Mouse (Mus musculus) heart, adult 8-10 months (tissue): Measurements from ENCODE around the gene Zfp94. TPM values are rescaled to one million over a fixed set of nuclear protein-coding genes. Genes with fewer than 3 reads are reported as not detected.
A peak's percentile ranks its signal among the peaks of the same experiment; 100 is the strongest.

Experiments
- DNase-seq: peaks from one replicate; pipeline ENCODE4 v3.0.0; 2022; ENCODE audit warnings: low spot score
- total RNA-seq, 4 experiments: library from RNA; stranded (reverse); gene quantifications; 2 replicates each; pipeline ENCODE4 v1.2.4; 2022

Zfp94 gene
- 1 to 10 TPM; 1.1 to 2.8 (median 2.1) TPM for total RNA-seq

DNA sequence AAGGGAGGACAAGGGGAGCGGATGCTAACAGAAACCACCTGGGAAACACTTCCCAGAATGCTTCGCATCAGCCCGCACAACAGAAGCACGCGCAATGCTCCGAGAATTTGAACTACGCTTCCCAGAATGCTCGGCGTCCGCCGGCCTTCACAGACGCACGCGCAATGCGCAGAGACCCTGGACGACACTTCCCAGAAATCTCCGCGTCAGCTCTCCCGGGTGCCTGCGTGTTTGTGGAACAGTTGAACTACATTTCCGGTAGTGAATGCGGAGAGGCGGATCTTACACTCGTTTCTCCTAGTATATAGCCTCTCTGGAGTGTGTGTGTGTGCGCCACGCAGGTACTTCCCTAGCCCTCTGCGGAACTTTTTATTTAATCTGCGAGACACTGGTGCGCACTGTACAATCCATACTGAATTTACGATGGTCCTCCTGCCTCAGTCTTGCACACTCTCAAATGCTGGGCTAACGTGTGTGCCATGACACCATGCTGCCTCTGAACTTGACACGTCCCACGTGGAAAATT, at the start of gene Zfp94:
Gene Zfp94 (minus strand): TSS at position 100 of the 526 bp plus-strand sequence.
- DNase-seq = peak; percentile 98

DNA sequence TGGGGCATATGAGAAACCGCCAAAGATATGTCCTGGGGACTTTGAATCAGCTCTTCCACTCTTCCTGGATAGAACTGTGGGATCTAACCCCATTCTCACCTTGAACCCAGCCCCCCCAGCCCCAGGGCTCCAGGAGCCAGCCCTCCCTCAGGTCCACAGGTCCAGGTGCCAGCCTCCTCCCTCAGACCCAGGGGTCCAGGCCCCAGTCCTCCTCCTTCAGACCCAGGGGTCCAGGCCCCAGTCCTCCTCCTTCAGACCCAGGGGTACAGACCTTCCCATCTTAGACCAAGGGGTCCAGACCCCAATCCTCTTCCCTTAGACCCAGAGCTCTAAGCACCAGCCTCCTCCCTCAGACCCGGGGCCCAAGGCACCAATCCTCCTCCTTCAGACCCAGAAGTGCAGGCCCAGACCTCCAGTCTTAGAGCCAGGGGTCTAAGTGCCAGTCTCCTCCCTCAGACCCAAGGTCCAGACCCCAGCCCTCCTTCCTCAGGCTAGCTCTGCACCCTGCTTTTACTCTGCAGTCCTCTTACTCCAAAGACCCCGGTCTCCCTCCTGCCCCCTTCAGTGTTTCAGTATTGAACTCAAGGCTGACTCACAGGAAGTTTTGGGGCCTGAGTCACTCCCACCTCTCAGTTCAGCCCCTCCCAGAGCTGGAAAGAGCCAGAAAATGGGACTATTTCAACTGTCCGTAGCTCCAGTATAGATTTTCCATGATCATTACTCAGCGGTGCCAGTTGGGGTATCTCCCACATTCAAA, 49.0 kb upstream of the Zfp94 start:
- no peak for DNase-seq

DNA sequence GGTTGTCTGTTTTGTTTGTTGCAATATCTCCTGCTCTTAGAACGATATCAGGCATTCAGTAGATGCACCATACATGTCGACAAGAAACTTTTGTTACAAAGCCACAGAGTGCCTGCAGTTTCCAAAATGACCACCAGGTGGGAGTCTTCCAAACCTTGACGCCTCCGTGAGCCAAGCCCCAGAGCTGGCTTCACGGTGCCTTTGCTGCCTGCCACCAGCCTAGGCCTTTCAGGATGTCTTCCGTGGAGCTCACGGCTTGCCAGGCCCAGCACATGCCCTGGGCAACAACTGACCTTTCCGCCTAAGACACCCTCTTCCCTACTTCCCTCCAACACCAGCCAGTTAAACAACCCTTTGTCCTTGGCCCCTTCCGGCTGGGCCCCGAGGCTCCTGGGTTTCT, 48.4 kb upstream of the Zfp94 start:
- DNase-seq = peak; percentile 80

DNA sequence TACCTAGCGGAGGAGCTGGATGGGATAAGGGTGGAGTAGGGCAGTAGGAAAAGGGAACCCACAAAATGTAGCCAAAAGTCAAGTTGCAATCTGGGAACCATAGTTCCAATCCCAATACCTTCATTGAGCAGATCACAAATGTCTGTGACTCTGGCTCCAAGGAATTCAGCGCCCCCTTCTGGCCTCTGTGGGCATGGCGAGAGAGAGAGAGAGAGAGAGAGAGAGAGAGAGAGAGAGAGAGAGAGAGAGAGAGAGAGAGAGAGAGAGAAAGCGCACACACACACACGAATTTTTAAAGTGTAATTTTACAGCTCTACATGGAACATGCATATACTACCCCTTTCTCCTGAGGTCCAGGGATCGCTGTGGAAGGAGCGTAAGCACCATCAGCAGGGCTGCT, 46.8 kb upstream of the Zfp94 start:
- no peak for DNase-seq

DNA sequence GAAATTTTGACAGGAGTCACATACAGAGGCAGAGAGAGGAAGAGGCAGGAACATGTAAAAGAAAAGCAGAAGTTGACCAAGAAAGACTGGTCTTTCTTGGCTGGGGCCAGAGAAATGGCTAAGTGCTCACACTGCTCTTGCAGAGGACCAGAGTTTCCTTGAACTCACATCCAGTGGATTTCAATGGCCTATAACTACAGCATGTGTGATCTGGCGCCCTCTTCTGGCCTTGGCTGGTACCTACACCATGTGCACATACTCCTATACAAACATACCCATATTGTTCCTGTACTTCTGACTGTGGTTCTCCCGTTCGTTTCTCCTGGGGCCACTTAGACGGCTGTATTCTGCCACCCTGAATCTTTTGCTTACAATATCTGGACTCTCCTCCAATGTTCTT, 44.5 kb upstream of the Zfp94 start:
- DNase-seq = no peak

DNA sequence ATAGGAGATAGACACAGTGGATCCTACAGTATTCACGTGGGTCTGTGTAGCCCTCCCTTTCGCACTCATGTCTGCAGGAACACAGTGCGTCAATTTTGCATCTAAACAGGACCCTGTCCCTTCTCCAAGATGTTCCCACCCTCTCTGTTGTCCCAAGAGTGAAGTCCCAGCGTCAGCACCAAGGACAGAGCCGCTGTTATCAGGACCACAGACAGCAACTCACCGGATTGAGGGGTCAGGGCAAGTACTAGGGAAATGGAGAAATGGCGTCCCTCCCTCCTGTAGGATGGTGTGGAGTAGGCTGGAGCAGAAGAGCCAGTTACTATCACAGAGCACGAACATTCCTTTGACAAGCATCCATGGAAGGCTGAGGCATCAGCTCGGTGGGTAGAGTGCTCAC, 42.8 kb upstream of the Zfp94 start:
- DNase-seq = no peak

DNA sequence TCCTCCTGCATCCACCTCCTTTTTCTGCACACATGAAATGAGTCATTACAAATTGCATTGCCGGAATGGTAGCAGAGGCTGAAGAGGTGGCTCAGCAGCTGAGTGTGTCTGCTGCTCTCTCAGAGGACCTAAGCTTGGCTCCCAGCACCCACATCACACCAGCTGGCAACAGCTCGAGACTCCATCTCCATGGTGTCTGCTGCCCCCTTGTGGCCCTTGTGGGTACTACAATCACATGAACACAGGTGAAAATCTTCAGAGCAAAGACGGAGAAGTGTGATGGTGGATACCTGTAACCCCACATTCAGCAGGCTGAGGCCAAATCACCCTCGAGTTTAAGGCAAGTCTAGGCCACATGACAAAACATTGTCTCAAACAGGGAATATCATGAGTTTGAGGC, 41.4 kb upstream of the Zfp94 start:
- no peak for DNase-seq

DNA sequence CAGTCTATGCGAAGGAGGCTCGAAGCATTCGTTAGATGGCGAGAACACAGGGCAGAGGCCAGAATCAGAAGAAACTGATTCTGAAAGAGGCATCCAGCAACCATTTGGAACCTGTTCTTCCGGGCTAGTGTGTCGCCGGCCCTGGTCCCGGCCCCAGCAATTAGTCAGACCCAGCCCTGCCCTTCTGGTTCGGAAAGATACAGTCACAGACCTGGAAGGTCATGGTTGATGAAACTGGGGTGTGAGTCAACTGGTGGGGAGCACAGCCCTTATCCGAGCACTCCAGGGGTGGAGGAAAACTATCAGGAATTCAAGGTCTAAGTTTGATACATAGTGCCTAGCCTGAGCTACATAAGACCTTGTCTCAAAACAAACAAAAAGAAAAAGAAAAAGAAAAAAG, 39.6 kb upstream of the Zfp94 start:
- DNase-seq = no peak

DNA sequence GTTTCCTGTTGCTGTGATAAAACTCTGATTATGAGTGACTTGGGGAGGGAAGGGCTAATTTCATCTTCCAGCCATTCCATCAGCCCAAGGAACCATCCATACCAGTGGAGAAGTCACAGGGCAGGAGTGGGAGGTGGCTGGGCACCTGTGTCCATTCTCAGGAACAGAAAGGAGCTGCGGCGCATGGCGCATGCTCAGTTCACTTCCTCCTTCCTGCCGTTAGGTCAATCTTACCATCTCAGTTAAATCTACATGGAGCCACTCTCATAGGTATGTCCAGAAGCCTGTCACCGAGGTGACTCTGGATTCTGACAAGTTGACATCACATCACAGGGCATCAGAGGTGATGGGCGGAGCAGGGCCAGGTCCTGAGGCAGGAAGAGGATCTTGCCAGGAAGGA, 39.2 kb upstream of the Zfp94 start:
- no peak for DNase-seq

DNA sequence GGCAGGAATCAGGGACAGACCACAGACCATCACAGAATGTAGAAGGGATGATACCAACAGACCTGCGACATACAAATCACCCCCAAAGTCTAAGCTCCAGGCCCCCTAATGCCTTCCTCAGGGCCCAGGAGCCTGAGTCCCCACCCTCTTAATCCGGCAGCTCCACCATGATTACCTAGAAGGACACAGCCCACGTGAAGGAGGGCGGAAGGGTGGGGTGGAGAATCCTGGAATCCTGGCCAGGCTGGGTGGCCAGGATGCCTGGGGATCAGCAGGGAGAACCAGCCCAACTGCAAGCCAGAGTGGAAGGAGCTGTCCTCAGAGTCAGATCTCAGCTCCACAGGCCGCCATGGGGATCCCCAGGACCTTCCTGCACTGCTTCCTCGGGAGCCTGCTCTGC, 32.4 kb upstream of the Zfp94 start, which contains the start of gene Lypd5:
Gene Lypd5 (plus strand): TSS at position 301 of the 400 bp plus-strand sequence.
- no peak for DNase-seq

DNA sequence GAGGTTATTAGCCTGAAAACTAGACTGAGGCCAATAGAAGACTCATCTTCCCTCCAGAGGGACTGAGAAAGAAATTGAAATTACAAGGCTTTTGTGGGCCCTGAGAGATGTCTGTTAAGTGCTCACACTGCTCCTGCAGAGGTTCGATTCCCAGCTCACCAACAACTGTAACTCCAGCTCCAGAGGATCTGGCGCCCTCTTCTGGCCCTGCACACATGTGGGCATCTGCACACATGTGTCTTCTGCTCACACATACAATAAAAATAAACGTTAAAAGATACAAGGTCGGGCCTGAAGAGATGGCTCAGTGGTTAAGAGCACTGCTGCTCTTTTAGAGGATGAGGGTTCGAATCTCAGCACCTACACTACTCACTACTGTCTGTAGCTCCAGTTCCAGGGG, 30.0 kb upstream of the Zfp94 start:
- DNase-seq = no peak

DNA sequence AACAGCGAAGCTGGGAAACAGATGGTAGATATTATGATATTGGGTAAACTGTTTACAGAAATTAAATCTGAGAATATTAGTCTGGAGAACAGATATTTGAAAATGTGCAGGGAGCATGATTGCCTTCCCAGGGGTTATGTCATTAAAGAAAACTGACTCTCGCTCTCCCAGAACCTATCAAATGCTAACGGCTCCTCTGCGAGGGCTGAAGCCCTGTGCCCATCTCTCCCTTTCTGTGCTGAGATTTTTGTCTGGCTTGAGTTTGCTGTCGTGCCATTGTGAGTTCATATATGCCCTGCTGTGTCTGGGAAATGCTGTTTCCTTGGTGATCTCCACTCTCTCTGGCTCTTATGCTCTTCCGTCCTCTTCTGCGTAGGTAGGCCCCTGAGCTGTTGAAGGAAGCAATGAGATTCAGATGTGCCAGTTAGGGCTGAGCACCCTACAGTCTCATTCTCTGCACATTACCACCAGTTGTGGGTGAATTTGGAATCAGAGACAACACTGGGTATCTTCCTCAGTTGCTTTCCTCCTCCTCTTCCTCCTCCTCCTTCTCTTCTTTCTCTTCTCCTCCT, 27.3 kb upstream of the Zfp94 start:
- no peak for DNase-seq

DNA sequence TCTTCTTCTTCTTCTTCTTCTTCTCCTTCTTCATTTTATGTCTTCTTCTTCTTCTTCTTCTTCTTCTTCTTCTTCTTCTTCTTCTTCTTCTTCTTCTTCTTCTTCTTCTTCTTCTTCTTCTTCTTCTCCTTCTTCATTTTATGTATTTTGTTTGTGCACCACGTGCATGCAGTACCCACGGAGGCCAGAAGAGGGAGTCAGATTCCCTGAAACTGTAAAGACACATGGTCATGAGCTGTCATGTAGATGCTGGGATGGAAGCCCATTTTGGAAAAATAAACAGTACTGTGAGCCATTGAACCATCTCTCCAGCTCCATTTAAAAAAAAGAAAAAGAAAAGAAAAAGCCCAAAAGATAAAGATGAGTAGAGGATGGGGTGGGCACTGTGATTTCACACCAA, 21.8 kb upstream of the Zfp94 start:
- DNase-seq = no peak

DNA sequence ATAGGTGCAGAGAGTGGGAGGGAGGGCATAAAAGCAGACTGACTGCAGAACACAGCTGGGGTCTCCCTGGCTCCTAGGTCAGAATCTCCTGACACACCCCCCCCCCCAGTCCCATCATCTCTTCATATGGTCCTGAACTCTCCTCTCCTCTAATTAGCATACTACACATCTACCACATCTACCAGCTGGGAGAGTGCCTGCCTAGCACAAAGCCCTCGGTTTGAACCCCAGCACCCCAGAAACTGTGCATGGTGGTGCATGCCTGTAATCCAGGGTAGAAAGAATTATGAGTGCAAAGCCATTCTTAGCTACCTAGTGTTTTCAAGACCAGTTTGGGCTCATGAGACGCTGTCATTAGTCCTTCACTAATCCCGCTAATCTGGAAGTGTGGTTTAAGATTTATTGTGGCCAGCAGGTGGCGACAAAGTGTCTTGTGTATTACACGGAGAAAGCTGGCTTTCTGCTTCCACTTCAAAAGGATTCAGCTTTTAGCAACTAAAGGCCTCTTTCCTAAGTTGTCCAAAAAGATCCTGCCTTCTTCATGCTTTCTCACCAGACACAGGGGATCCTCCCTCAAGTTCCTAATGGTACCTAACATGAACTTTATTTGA, 19.3 kb upstream of the Zfp94 start:
- peak; percentile 42 for DNase-seq

DNA sequence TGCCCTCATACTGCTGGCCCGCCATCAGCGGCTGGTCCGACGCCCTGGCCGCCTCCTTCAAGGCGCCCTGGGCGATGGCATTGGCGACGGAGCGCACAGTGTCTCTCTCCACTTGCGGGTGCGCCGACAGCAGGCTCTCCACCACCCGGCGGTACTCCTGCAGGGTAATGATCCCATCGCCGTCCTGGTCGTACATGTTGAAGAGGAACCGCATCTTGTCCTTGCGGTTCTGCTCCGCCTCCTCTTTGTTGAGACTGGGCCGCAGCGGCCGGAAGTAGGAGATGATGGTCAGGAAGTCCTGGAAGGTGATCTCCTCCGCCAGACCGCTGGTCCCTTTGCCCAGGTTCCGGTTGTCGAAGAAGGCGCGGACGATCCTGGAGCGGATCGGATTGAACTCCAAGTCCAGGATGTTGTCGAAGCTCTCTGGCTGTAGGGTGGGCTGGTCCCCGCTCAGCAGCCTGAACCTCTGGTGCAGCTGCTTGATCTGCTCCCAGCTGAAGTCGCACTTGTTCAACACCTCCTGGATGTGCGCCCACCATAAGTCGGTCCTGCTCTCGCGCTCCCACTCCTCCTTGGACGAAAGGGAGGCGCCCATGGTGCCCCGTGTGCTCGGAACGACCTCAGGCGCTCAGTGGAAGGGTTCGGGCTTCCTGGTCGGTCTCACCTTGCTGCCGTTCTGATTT, 17.0 kb upstream of the Zfp94 start, which contains the start of gene Tescl:
Gene Tescl (minus strand): TSS at position 633 of the 683 bp plus-strand sequence.
- DNase-seq = no peak

DNA sequence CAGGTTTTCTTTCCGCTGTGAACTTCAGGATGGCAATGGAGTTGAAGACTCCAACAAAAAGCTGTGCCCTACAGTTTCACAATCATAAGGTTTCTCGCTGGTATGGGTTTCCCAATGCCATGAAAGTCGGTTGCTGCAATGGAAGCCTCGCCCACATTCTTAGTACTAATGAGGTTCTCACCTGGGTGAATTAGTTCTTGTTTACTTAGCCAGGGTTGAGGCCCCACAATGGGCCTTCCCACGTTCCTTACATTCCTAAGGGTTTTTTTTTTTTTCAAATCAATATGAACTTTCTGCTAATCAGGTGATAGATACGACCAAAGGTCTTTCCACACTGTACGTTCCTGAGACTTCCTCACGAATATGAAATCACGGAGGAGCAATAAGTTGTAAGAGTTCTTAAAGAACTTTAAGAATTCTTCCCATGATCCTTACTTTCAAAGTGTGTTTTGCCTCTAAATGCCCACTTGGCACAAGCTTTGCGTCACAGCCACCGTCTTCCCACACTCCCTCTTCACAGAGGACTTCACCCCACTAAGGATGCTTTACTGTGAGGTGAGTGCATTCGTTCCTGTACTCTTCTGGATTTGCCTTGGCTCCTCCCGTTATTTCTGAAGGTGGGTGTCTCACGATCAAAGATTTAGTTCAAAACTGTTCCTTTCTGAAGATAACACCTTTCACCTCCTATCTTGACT, 11.0 kb upstream of the Zfp94 start:
- no peak for DNase-seq

DNA sequence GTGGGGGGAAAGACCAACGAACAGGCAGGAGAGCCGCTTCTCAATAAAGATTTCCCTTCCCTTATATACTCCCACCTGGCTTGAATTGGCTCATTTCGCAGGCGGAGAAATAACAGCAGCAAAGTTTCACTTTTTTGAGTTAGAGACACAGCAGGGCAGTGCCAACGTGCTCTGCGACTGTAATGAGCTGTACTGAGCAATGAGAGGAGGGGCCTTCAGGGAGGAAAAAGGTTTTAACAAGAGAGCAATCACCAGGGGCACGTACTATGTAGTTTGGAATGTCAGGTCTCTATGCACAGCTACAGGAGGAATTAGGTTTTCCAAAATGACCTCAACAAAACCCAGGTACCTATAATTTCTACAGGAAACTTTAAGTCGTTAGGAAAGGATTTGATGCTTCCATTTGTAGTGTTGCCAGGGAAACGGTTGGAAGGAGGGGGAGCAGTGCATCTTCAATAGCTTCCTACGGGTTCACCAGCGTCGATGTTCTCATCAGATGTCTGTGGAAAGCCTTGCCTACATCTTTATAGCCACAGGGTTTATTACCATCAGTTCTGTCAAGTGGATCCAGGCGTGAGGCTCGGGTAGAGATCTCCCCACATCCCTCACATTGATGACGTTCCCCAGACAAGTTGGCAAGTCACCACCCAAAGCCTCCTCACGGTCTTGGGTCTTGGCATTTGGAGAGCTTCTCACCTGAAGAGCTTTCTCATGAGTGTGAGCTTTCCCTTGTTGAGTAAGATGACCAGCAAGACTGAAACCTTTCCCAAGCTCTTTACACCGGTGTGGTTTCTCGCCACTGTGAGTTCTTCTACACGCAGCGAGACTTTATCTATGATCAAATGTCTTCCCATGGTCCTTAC, 10.0 kb upstream of the Zfp94 start:
- no peak for DNase-seq

DNA sequence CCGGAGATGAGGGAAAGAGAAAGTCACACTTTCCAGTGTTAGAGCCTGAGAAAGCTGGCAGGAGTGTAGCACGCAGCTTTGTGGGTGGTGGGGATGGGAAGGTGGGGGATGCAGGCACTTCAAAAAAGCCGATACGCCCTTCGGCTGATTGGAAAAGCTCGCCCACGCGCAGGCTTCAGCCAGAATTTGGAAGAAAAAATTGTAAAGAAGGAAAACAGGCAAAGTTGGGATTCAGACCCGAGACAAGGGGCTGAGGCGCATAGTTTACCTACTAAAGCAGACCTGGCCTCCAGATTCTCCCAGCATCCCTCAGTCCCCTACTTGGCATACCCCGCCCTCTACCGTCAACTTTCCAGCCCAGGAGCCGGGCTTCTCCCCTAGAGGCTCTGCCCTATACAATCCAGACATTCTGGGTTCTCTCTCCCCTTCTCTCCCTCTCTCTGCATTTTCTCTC, 9.2 kb upstream of the Zfp94 start:
- no peak for DNase-seq

DNA sequence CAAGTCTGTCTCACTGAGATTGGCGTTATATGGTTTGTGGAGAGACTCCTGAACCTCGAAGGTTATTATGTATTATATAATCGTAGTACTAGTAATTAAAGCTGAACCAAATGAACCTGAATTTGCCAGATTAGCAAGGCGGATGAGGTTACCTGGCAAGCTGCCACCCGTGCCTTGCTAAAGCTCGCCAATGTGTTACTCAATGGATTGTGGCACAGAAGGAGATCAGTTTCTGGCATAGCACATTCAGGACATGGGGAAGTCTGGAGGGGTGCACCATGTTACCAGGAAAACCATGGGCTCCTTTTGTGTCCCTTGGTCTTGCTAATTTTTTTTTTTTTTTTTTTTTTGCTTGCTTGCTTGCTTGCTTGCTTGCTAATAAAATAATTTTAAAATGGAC, 8.7 kb upstream of the Zfp94 start:
- DNase-seq = no peak

DNA sequence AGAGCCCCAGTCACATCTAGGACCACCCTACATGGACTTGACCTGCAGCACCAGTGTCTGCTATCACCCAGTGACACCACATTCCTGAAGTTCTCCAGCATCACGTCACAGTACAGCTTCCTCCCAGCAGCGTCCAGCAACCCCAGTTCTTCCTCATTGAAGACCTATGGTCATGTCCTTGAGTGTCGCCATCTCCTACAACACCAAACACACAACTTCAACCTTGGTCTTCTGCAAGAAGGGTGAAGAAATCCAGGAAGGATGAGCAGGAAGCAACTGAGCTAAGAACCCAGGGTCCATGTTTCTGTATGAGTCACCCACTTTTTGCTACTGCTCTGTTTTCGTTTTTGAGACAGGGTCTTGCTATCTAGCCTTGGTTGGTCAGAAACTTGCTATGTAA, 6.1 kb upstream of the Zfp94 start:
- DNase-seq = no peak

DNA sequence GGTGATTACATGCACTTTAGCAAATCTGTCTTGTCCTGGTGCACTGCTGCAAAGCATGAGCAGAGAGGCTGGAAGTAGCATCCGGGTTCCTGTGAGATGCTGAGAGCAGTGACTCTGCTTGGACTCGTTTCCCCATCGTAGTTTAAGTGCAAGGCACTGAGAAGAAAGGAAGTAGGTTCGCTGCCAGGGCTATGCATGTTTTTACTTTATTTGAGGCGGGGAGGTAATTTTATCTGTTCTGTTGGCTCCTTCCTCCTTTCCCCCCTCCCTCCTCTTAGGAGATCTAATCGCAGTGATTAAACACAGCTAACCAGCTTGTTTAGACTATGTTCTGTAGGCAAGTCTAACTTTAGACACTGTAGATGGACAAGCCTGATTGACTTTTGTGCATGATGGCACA, 2.5 kb upstream of the Zfp94 start:
- DNase-seq = no peak
